Mouse (Mus musculus): ENCODE data around the gene Zfp541.

Zfp541 gene

DNA sequence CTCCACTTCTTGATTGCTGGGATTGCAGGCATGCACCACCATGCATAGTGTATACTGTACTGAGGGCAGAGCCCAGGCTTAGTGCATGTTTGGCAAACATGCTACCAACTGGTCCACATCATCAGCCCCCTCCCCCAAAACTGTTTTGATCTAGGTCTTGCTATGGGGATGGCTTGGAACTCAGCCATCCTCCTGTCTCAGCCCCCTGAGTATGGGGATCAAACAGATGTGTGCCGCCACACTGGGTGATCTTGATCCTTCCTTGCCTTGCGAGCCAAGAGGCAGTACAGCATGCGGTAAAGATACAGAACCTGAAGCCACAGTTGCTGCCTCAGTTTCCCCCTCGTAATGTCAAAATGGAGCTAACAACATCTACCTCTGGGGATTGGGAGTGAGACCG is 67.3 kb downstream of the Zfp541 start:
- no peak for DNase-seq (ENCODE audit: low read depth, low spot score)

DNA sequence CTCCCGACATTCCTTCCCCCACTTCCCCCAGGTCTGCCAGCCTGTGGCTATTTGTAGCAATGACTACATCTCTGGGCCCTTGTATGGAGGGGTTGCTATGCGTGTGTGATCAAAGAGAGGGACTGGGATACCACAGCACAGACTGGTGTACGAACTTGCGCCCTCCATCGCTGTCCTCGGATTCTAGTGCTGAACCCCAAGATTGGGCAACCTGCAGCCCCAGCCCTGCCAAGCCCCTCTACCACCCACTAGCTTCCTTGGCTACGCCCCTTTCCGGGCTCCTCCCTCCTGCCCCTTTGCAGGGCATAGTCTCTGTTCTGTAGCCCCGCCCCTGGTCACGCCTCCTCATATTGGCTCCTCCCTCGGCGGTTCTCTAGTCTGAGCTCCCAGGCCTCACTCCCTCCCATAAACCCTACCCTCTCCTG is 67.8 kb downstream of the Zfp541 start, which contains the start of gene Slc8a2:
Gene Slc8a2 (plus strand): TSS at position 406 of the 425 bp plus-strand sequence.
- DNase-seq (ENCODE audit: low read depth, low spot score), result peak; percentile 80

DNA sequence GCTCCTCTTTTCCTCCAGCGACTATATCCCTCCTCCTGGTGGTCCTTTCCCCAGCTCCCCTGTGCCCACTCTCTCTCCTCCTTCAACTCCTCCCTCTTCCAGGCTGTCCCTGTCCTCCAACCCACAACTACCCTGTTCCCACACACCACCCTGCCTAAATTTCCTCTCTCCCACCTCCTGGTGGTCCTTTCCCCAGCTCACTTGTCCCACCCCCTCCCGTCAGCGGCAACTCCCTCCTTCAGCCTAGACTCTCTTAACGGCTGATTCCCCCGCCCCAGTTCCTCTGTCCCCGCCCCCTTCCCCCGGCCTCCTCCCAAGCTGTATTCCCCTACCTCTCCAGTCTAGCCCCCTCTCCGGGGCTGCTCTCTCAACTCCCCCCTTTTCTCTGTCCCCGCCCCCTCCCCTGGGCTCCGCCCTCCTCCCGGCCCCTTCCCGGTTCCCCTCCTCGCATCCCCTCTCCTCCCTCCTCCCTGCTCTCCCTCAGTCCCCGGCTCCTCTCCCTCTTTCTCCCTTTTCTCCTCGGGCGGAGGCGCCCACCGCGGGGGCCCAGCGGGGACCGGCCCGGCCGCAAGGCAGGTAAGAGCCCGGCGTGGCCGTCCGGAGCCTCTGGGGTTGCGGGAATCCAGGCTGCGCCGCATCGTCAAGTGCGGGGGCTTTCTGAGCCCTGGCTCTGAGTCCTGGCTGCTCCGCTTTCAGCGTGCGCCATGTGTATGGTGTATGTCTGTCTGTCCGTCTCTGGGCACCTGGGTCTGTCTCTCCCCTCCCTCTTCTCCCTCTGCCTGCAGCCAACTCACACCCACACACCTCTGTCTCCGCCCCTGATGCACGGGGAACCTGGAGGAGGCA is 68.5 kb downstream of the Zfp541 start:
- peak; percentile 87 for DNase-seq (ENCODE audit: low read depth, low spot score)

DNA sequence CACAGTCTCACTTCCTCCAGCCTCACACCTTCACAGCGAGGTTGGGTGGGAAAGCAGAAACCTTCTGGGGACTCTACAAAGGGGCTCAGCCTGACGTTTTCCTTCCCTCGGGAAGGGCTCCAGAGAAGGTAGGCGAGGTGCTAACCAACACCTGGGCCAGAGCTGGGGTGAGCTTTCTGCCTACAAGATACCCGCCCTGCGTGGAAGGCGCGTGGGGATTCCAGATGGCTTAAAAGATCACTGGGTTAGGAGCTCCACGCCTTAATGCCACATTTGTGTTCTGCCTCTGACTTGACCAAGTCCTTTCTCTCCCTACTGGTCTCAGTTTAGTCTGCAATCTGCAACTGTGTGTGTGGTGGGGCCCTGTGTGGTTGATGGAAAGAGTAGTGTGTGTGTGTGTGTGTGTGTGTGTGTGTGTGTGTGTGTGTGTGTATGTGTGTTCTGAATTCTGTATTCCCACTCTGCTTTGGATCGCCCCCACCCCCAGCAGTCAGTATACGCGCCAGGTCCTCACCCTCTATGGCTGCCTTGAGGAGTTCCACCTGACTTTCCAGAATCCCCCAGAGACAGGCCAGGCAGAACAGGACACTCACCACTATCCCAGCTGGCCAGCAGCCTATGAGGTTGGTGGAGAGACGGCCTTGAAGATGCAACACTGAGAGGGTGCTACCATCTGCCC is 69.5 kb downstream of the Zfp541 start:
- no peak for DNase-seq (ENCODE audit: low read depth, low spot score)

DNA sequence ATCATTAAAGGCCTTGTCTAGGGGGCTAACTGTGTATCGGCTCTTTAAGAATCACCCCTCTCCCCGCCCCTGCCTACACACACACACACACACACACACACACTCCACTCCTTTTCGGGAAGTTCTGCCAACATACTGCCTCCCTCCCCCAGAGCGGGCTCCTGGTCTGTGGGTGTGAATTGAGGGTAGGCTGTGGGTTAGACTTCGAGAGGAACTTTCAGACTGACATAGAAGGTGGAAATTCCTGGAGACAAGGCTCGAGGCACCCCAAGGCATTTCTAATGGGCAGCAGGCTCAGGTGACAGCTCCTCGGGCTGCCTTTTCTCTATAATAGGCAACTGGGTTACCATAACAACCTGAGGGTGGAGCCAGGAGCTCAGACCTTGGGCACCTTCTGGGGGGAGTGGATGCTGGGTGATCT is 70.6 kb downstream of the Zfp541 start:
- no peak for DNase-seq (ENCODE audit: low read depth, low spot score)

DNA sequence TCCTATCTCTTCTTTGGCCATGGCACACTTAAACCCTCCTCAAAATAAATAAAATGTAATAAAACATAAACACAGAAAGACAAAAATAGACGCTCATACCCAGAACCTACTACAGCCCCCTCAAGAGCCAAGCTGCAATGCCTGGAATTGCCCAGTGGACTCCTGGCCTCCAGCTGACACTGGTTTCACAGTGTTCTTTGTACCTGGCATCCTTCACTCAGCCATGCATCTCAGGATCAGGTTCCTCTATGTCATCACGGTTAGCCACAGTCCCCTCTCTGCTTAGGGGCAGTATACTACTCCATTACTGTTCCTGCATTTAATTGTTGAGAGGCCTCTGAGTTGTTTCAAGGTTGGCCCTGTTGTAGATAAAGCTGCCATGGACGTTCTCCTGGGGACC is 71.3 kb downstream of the Zfp541 start:
- no peak for DNase-seq (ENCODE audit: low read depth, low spot score)

DNA sequence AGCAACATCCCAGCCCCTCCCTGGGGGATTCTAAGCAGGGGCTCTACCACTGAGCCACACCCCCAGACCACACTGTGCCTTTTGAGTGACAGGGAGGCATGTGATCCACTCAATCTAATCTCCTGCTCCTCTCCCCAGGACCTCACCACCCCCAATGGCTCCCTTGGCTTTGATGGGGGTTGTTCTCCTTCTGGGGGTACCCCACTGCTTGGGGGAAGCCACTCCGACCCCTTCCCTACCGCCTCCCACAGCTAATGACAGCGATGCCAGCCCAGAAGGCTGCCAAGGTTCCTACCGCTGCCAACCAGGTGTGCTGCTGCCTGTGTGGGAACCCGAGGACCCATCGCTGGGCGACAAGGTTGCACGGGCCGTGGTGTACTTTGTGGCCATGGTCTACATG is 72.1 kb downstream of the Zfp541 start:
- DNase-seq (ENCODE audit: low read depth, low spot score), result no peak

DNA sequence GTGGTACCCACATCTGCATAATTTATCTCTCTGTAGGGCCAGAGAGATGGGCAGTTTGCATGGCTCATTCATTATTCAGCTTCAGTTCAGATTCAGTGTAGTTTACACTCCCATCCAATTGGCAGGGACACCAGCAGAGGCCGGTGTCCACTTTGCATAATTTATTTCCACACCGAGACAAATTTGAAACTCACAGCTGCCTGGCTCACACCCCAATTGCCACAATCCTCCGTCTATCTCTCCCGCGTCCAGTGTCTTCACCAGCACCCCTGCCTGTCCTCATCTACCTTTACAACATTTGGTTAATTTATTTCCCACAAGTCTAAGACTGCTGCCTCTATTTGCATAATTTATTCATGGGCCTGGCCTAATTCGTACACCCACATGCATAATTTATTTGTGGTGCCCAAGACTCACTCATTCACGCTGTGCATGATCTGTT is 73.4 kb downstream of the Zfp541 start:
- no peak for DNase-seq (ENCODE audit: low read depth, low spot score)
